Comparison of ENCODE assay signal across 12 mouse cellular contexts in the genomic region with DNA sequence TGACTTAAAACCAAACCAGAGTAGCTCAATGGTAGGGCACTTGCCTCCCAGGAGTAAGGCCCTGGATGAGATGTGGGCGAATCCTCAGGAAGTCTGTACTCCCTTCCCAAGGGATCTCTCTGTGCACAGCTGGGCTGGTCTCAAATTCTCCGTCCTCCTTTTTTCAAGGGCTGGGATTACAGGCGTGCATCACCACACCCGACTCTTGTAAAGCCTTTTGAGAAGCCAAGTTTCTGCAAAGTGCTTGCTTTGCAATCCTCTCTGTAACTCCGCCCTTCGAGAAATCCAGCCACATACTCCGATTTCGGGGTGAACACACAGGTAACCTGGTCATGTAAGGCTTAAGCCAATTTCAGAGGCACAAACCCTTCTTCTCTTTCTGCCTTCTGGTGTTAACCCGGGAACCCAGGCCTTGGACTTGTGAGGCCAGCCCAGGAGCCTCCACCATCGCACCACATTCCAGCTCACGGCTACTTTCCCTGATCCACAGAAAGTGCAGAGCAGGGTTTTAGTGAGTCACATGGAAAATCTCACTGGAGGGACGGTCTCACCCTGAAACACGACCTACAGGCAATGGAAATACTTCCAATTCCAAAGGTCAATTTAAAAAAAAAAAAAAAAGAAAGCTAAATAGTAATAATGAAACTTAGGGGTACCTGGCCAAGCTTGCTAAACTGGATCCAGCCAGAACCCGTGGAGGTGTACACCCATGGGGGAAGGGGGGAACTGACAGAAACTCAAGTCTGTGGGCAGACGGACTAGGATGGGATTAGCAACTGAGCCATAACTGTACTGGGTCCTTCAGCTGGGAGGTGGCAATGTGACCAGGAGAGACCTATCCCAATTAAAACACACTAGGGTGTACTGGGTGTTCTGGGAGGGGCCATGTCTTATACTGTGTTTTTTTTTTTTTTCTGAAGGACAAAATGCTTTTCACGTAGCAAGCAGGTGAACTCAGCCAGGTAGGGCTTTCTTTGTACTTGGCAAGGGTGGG. TPM values are rescaled to one million over a fixed set of nuclear protein-coding genes. Genes with fewer than 3 reads are reported as not detected.
DNase-seq lines count a peak whose midpoint lies in the region; ATAC-seq and TF ChIP-seq lines count a peak whose summit lies in the region.
"Had no signal": no experiment of that assay in that cellular context is flagged by ENCODE, and none has a peak within 500 bp of the region (broad histone marks: within the 10 kb centered on the region; RNA-seq: fewer than 3 reads in every experiment).

No protein-coding gene starts in this region.

- TF ChIP-seq POLR2A in liver, adult 2 months (IDR thresholded peaks at IDR 0.05; ENCODE audit: extremely low read depth, insufficient read depth, low read length): no peak

- ATAC-seq in limb, embryonic 15.5 days (ENCODE audit: insufficient number of reproducible peaks, low FRiP score, low TSS enrichment, low read depth): no peak
- peak; percentile 10; the same call in 1 of the 2 replicates for ATAC-seq in stomach, embryonic 14.5 days (ENCODE audit: insufficient number of reproducible peaks, insufficient read depth, low FRiP score, low read depth)

- H3K4me1 ChIP-seq in liver, adult 2 months (ENCODE audit: control insufficient read depth, insufficient read depth, low read length): peaks cover 21% of the 10 kb centered on the region
- H3K4me1 ChIP-seq in embryonic facial prominence, embryonic 10.5 days: peaks cover 57% of the 10 kb centered on the region
- H3K4me1 ChIP-seq in limb, embryonic 15.5 days: peaks cover 97% of the 10 kb centered on the region
- H3K4me1 ChIP-seq in stomach, embryonic 14.5 days (ENCODE audit: control insufficient read depth, insufficient read depth, low read length): peaks cover 33% of the 10 kb centered on the region
- peaks cover 69% of the 10 kb centered on the region for H3K4me1 ChIP-seq in heart, embryonic 10.5 days

- H3K9ac ChIP-seq in liver, adult 2 months (ENCODE audit: low read depth, low read length): no peak overlapping the region
- H3K9ac ChIP-seq in limb, embryonic 15.5 days: no peak overlapping the region
- no peak overlapping the region; the same call in 1 of the 2 replicates for H3K9ac ChIP-seq in stomach, embryonic 14.5 days (replicated peaks; ENCODE audit: low read depth, low read length)

- no peak for TF ChIP-seq CTCF in liver, adult 2 months (IDR thresholded peaks at IDR 0.05; ENCODE audit: low read depth, low read length)

- no peaks in the 10 kb centered on the region for H3K79me2 ChIP-seq in liver, adult 2 months (ENCODE audit: control insufficient read depth, insufficient read depth, low read length)

- H3K36me3 ChIP-seq in liver, adult 2 months (ENCODE audit: control insufficient read depth, insufficient read depth, low read length): no peaks in the 10 kb centered on the region
- H3K36me3 ChIP-seq in embryonic facial prominence, embryonic 10.5 days (replicated peaks): no peaks in the 10 kb centered on the region
- H3K36me3 ChIP-seq in limb, embryonic 15.5 days: no peaks in the 10 kb centered on the region
- H3K36me3 ChIP-seq in stomach, embryonic 14.5 days (ENCODE audit: control insufficient read depth, insufficient read depth, low read length): no peaks in the 10 kb centered on the region
- H3K36me3 ChIP-seq in heart, embryonic 10.5 days: no peaks in the 10 kb centered on the region

- 47% methylated on average over 16 of the region's 16 CpGs for WGBS in liver, adult 2 months
- 76% methylated on average over 16 of the region's 16 CpGs for WGBS in embryonic facial prominence, embryonic 10.5 days
- 49% methylated on average over 16 of the region's 16 CpGs for WGBS in limb, embryonic 15.5 days
- WGBS in stomach, embryonic 14.5 days: 66% methylated on average over 16 of the region's 16 CpGs
- 77% methylated on average over 16 of the region's 16 CpGs for WGBS in heart, embryonic 10.5 days

- no peak overlapping the region for H3K4me2 ChIP-seq in limb, embryonic 15.5 days
- H3K4me2 ChIP-seq in stomach, embryonic 14.5 days (replicated peaks; ENCODE audit: low read depth, low read length): no peak overlapping the region

- no peak overlapping the region for H3K4me3 ChIP-seq in liver, adult 2 months (ENCODE audit: insufficient read depth, low read depth, low read length)
- H3K4me3 ChIP-seq in embryonic facial prominence, embryonic 10.5 days: no peak overlapping the region
- H3K4me3 ChIP-seq in limb, embryonic 15.5 days: no peak overlapping the region
- no peak overlapping the region for H3K4me3 ChIP-seq in stomach, embryonic 14.5 days (ENCODE audit: low read depth, low read length)
- H3K4me3 ChIP-seq in heart, embryonic 10.5 days: no peak overlapping the region

- DNase-seq in liver, adult 2 months (ENCODE audit: extremely low read depth, low read depth, low spot score): peak; percentile 68
- no peak for DNase-seq in liver
- DNase-seq in embryonic facial prominence, embryonic 10.5 days (ENCODE audit: low spot score): no peak
- DNase-seq in testis, postnatal 10 days (ENCODE audit: low spot score): no peak
- no peak for DNase-seq in thymus, adult 18-20 months
- no peak for DNase-seq in heart, embryonic 10.5 days (ENCODE audit: low spot score)
- DNase-seq: cerebellum, postnatal 14 days; heart, postnatal 14 days; right cerebral cortex, postnatal 4 days; thymus, postnatal 36 days had no signal

- H3K9me3 ChIP-seq in embryonic facial prominence, embryonic 10.5 days: no peaks in the 10 kb centered on the region
- H3K9me3 ChIP-seq in limb, embryonic 15.5 days: no peaks in the 10 kb centered on the region
- no peaks in the 10 kb centered on the region for H3K9me3 ChIP-seq in stomach, embryonic 14.5 days (ENCODE audit: control insufficient read depth, low read depth, low read length)
- no peaks in the 10 kb centered on the region for H3K9me3 ChIP-seq in heart, embryonic 10.5 days

- H3K27me3 ChIP-seq in liver, adult 2 months (ENCODE audit: control insufficient read depth, insufficient read depth, low read length): no peaks in the 10 kb centered on the region
- H3K27me3 ChIP-seq in embryonic facial prominence, embryonic 10.5 days (replicated peaks; ENCODE audit: low read depth, poor library complexity, severe bottlenecking): 0 out of 2 replicates have a peak, but pooled peaks cover 4% of the 10 kb centered on the region
- H3K27me3 ChIP-seq in limb, embryonic 15.5 days: no peaks in the 10 kb centered on the region
- H3K27me3 ChIP-seq in stomach, embryonic 14.5 days (ENCODE audit: control insufficient read depth, insufficient read depth, low read length): no peaks in the 10 kb centered on the region
- H3K27me3 ChIP-seq in heart, embryonic 10.5 days (ENCODE audit: insufficient read depth, poor library complexity, severe bottlenecking): peaks cover 32% of the 10 kb centered on the region

- no peak overlapping the region; the same call in 1 of the 2 replicates for H3K27ac ChIP-seq in liver, adult 2 months (replicated peaks; ENCODE audit: insufficient read depth, low read depth, low read length)
- peak overlapping the region; percentile 19; the same call in 1 of the 2 replicates for H3K27ac ChIP-seq in embryonic facial prominence, embryonic 10.5 days (replicated peaks)
- H3K27ac ChIP-seq in limb, embryonic 15.5 days: peak overlapping the region; percentile 72
- H3K27ac ChIP-seq in stomach, embryonic 14.5 days (ENCODE audit: low read length): peak overlapping the region; percentile 66
- H3K27ac ChIP-seq in heart, embryonic 10.5 days: no peak overlapping the region; the same call in 1 of the 2 replicates

RNA-seq across cellular contexts. Expression of a gene that starts 16.2 kb away (rescaled TPM):
- total RNA-seq in liver, adult 2 months (2014; rRNA removed): 17.4 and 19.1 TPM in 2 replicates
- 17.9 and 33.7 TPM in 2 replicates for polyA plus RNA-seq in liver, adult 2 months (2012; rRNA removed)
- 33.0 and 36.2 TPM in 2 replicates for polyA plus RNA-seq in embryonic facial prominence, embryonic 10.5 days (2016; fragmentation: Nextera tagmentation; extraction: Ambion mirVana)
- 490 and 511 TPM in 2 replicates for polyA plus RNA-seq in limb, embryonic 15.5 days (2015; fragmentation: Nextera tagmentation; extraction: Ambion mirVana)
- 286 and 302 TPM in 2 replicates for polyA plus RNA-seq in stomach, embryonic 14.5 days (2014; fragmentation: Nextera tagmentation; extraction: Ambion mirVana)
- polyA plus RNA-seq in heart, embryonic 10.5 days (2016; fragmentation: Nextera tagmentation; extraction: Ambion mirVana): 70.2 and 73.2 TPM in 2 replicates

Comparison
In these comparisons a context has a peak if more than half of its experiments do, and no peak if none do; other contexts are left out.
1. H3K27ac ChIP-seq: peak in embryonic facial prominence, embryonic 10.5 days (single experiment), limb, embryonic 15.5 days (single experiment) and stomach, embryonic 14.5 days (single experiment); none in liver, adult 2 months (single experiment) and heart, embryonic 10.5 days (single experiment).